Mouse (Mus musculus) kidney, postnatal 36 days (tissue): ENCODE results near the gene Arhgap10.

Source experiments
- DNase-seq, 2 experiments: peaks; one replicate each; pipeline ENCODE4 v3.0.0; 2021 to 2022; ENCODE audit warnings: mixed read lengths in 2 of 2

Gene Arhgap10

DNA sequence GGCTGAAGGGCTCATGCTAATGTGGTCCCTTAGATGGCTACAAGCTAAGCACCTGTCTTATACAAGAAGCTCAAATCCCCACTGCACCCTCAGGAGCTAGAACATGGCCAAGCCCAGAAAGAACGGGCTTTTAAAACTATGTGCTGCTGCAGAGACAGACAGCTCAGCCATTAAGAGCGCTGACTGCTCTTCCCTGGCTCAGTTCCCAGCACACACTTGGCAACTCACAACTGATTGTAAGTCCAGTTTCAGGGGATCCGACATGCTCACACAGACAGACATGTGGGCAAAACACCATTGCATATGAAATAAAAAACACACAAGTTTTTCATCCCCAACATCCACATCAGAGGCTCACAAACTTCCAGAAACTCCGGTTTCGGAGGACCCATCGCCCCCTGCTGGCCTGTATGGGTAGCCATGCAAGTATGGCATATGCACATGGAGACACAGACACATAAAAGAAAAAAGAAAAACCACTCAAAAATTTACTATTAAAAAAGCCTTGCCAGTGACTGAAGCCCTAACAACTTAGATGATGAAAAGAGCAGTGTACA lies 77.4 kb downstream of the Arhgap10 start:
- peak in 1 of 2 experiments; percentile 69 for DNase-seq

GRCm38 (mm10) chr8:77439670-77440069 lies 78.1 kb downstream of the Arhgap10 start:
- no peak for DNase-seq

GRCm38 (mm10) chr8:77437807-77438493 lies 79.8 kb downstream of the Arhgap10 start:
- DNase-seq: no peak

GRCm38 (mm10) chr8:77436013-77436990 lies 81.5 kb downstream of the Arhgap10 start:
- peak; percentile 50 to 63 for DNase-seq

DNA sequence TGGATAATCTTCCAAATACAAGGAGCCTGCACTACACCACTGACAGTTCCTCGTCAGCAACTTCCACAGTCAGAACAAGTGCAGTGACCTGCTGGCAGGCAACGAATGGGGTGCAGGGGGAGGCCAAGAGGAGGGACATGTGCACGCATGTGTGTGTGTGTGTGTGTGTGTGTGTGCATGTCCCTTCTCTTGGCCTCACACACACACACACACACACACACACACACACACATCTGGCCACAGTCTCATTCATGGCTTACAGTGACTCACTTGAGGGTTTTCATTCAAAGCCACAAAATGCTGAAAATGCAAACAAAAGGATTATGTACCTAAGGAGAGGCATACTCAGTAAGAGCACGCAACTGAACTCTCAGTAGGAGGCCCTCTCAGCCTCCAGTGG lies 84.5 kb downstream of the Arhgap10 start:
- no peak for DNase-seq

- DNase-seq: no peak
These were observed 85.0 kb downstream of the Arhgap10 start for GRCm38 (mm10) chr8:77432726-77433125.

DNA sequence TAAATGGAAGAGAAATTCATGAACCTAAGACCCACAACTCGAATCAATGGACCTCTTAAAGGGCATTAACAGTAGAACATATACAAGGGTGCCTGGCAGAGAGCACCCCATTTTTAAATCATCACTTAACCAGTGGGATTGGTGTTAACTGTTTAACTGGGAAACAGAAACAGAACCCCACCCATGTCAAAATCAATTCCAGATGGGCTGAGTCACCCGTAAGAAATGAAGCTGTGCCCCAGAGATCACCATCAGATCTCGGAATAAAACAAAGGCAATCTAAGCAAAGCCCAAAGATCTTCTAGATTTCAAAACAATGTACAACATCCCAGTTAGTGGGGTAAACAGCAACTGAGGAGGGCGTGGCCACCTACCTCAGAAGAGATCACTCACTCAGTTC lies 89.3 kb downstream of the Arhgap10 start:
- no peak for DNase-seq

DNA sequence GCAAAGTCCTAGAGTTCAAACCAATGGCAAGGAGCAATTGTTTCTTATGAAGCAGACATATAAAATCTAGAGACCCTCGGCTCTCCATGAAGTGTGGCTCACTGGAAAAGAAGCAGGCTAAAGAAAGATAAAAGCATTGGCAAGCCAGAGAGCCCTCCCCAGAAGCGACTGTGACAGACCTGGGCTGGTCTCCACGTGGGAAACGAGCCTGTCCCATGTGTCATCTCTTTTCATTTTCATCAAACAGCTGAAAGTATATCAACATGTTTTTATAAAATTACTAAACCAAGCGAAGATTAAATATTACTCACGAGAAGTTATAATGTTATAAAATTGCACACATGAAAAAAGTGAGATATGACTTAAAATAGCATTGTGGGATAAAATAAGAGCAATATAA lies 89.7 kb downstream of the Arhgap10 start:
- no peak for DNase-seq

DNA sequence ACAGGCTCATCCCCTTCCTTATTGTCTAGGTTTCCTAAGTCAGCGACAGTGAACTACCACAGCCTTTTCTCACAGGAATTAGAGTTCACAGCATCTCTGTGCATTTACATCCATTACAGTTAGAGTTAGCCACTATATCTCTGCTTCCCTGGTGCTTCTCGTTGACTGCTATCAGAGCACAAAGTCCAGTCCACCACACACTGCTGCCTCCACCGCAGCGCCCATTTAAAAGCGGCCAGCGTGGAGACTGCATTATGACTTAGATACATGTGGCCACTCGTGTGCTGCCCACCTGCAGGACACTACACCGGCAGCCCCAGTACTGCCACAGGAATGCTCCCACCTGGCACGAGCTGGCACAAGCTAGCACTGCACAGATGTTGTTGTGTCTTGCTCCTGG lies 90.3 kb downstream of the Arhgap10 start:
- peak in 1 of 2 experiments; percentile 56 for DNase-seq

GRCm38 (mm10) chr8:77423850-77424249 lies 93.9 kb downstream of the Arhgap10 start:
- no peak for DNase-seq

GRCm38 (mm10) chr8:77422632-77423252 lies 95.0 kb downstream of the Arhgap10 start:
- DNase-seq: no peak

- DNase-seq: peak; percentile 67 to 76
These were observed 96.2 kb downstream of the Arhgap10 start for GRCm38 (mm10) chr8:77421596-77421995.

DNA sequence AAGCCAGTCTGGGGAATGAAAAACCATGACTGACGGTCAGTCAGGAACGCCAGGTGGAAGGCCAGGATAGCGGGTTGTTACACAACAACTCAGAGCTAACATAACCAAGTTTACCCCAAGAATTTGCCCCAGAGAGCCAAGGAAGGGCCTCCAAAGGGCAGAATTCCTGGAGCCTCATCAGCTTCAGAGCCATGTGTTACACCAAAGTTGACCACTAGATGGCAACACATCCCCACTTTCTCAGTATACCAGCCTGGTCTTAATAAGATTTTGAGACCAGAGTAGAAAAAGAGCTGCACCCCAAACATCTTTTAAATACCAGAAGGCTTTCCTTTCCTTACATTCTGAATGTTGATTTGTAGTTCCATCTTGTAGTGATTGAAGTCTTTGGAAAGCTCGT lies 98.0 kb downstream of the Arhgap10 start:
- DNase-seq: peak; percentile 74 to 86

DNA sequence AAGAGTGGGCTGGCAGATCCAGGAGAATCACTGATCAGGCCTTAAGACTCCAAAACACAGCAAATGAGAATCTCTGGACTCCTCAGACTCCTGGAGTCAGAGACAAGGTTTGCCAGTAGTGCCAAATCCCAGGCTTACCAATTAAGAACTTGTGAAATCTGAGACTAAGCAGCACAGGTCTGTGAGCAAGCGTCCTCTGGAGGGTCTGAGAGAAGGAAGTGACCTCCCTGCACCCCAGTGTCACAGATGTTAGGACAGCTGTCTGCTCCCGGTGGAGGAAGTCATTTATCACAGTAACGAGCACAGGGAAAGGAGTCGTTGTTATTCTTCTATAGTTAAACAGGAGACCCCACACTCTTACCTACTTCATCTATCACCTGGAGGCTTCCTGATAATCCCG lies 101.0 kb downstream of the Arhgap10 start:
- DNase-seq: peak in 1 of 2 experiments; percentile 35

GRCm38 (mm10) chr8:77416034-77416433 lies 101.7 kb downstream of the Arhgap10 start:
- DNase-seq: no peak

- DNase-seq: no peak
These were observed 106.5 kb downstream of the Arhgap10 start for GRCm38 (mm10) chr8:77411262-77411661.

DNA sequence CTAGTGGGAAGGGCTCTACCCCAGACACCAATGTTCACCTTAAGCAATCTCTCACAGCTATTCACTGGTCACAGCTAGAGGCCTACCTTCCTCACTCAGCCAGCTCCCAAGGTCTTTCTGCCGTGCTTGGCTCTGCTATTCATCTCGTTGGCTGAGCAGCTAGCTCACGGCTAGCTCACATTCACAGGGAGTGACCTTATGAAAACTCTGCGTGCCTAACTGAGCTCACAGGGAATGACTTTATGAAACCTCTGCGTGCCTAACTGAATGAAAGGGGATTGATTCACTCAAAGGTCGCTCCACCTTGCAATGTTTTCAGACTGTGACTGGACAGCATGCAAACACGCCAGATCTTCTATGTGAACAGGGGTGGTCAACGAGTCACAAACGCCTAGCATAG lies 107.4 kb downstream of the Arhgap10 start:
- no peak for DNase-seq

DNA sequence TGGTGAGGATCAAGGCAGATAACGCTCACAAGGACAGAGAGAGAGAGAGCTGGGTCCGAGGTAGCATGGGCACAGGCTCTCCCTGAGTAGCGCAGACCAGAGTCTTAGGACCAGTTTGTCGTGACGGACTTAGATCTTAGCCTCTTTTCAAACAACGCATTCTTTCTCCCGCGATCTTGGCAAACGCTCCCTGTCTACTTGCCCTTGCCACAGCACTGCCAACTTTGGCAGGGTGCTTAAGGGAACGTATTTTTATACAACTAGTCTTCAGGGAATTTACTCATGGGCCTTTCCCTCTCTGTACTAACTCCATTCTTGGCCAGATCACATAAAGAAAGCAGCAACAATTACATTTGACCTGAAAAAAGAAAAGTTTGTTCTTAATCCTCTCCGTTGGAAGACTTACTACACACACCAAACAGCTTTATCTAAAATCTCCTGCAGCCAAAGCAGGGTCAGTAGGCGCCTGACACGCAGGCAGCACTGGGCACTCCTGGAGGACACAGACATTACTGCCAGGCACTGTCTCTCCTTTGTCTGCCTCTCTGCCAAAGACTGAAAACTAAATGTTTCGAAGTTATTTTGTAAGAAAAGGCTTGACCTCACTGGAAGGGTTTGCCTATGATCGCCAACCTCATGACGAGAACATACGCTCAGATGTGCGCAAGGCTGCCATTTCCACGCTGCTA lies 109.1 kb downstream of the Arhgap10 start:
- no peak for DNase-seq

DNA sequence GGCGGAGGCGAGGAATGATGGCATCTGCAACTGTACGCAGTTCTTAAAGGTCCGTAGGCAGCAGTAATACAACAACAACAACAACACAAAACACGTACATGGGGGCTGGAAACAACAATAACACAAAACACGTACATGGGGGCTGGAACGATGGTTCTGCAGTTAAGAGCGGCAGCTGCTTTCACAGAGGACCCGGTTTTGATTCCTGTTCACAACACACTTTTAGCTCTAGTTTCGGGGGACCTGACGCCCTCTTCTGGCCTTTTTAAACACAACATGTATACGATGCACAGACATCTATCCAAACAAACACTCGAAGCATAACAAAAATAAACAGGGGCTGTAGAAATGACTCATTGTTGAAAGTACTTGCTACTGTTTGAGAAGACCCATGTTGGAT lies 110.9 kb downstream of the Arhgap10 start:
- DNase-seq: no peak

DNA sequence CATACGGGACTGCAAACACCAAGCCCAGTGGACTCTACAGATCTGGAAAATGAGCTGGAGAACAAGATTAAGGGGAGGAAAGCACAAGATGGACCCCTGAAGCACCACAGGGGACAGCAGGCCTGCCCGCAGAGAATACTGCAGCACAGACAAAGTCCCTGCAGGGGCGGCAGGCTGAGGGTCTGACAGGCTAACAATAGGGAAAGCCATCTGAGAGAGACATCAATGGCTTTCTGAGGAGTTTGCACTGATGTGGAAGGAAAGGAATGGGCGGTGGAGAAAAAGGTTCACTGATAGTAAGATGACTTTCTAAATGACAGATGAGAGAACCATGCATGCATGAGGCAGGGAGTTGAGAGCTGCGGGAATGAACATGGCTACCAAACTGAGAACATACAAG lies 111.3 kb downstream of the Arhgap10 start:
- no peak for DNase-seq

- DNase-seq: no peak
These were observed 113.7 kb downstream of the Arhgap10 start for GRCm38 (mm10) chr8:77404017-77404416.

- DNase-seq: no peak
These were observed 115.8 kb downstream of the Arhgap10 start for GRCm38 (mm10) chr8:77401934-77402333.
